Mouse (Mus musculus): Measurements from ENCODE around the gene Pramel4. TPM values are rescaled to one million over a fixed set of nuclear protein-coding genes. Genes with fewer than 3 reads are reported as not detected.
"Not testable (repeated sequence)": the region's sequence is repeated elsewhere in the genome, so short reads cannot be mapped to it uniquely, and the experiment has no call there.

Pramel4 gene
- not detected in 2 replicates for polyA plus RNA-seq (2015; fragmentation: Nextera tagmentation; extraction: Ambion mirVana)

- H3K4me2 ChIP-seq; H3K27ac ChIP-seq (replicated peaks); H3K9ac ChIP-seq (replicated peaks); ATAC-seq (ENCODE audit: low FRiP score); H3K9me3 ChIP-seq (replicated peaks); H3K4me3 ChIP-seq (replicated peaks); H3K36me3 ChIP-seq; H3K4me1 ChIP-seq; H3K27me3 ChIP-seq (replicated peaks): not testable (repeated sequence)
- WGBS, result 88% methylated on average over 3 of the region's 3 CpGs
Measured at GRCm38 (mm10) chr4:144058826-144059225, at the start of gene Pramel4. Gene Pramel4 (plus strand): TSS chr4:144059126.

GRCm38 (mm10) chr4:144106174-144106573, 47.2 kb downstream of the Pramel4 start, which contains the start of gene Gm13102:
Gene Gm13102 (plus strand): TSS chr4:144106474.
- H3K36me3 ChIP-seq; H3K4me2 ChIP-seq; H3K9ac ChIP-seq (replicated peaks); H3K27me3 ChIP-seq (replicated peaks); H3K27ac ChIP-seq (replicated peaks); ATAC-seq (ENCODE audit: low FRiP score); H3K4me3 ChIP-seq (replicated peaks); H3K4me1 ChIP-seq; H3K9me3 ChIP-seq (replicated peaks): not testable (repeated sequence)
- WGBS, result 83% methylated on average over 1 of the region's 2 CpGs

Other genes with a start within 250 kb of the Pramel4 start
- not detected in 2 replicates for gene Gm13084, start 243.0 kb upstream of the Pramel4 start, polyA plus RNA-seq (2015; fragmentation: Nextera tagmentation; extraction: Ambion mirVana)
- not detected in 2 replicates for gene Gm13103, start 212.6 kb upstream of the Pramel4 start, polyA plus RNA-seq (2015; fragmentation: Nextera tagmentation; extraction: Ambion mirVana)
- gene Pramef6, start 158.7 kb upstream of the Pramel4 start, polyA plus RNA-seq (2015; fragmentation: Nextera tagmentation; extraction: Ambion mirVana), result not detected in 2 replicates
- gene Pramef25, start 108.1 kb upstream of the Pramel4 start, polyA plus RNA-seq (2015; fragmentation: Nextera tagmentation; extraction: Ambion mirVana), result not detected in 2 replicates
- not detected in 2 replicates for gene Gm13101, start 92.2 kb upstream of the Pramel4 start, polyA plus RNA-seq (2015; fragmentation: Nextera tagmentation; extraction: Ambion mirVana)
- not detected in 2 replicates for gene Pramef17, start 64.8 kb upstream of the Pramel4 start, polyA plus RNA-seq (2015; fragmentation: Nextera tagmentation; extraction: Ambion mirVana)
- gene Gm13102, start 47.3 kb downstream of the Pramel4 start, polyA plus RNA-seq (2015; fragmentation: Nextera tagmentation; extraction: Ambion mirVana), result not detected in 2 replicates
- not detected in 2 replicates for gene Oog3, start 103.5 kb downstream of the Pramel4 start, polyA plus RNA-seq (2015; fragmentation: Nextera tagmentation; extraction: Ambion mirVana)
- not detected in 2 replicates for gene Oog2, start 131.6 kb downstream of the Pramel4 start, polyA plus RNA-seq (2015; fragmentation: Nextera tagmentation; extraction: Ambion mirVana)
- gene C87977, start 154.2 kb downstream of the Pramel4 start, polyA plus RNA-seq (2015; fragmentation: Nextera tagmentation; extraction: Ambion mirVana), result not detected in 2 replicates
- gene Pramel5, start 221.4 kb downstream of the Pramel4 start, polyA plus RNA-seq (2015; fragmentation: Nextera tagmentation; extraction: Ambion mirVana), result not detected in 2 replicates

Data from neural tube, embryonic 15.5 days (tissue).